ENCODE assay signal across 24 mouse cellular contexts in the genomic region with DNA sequence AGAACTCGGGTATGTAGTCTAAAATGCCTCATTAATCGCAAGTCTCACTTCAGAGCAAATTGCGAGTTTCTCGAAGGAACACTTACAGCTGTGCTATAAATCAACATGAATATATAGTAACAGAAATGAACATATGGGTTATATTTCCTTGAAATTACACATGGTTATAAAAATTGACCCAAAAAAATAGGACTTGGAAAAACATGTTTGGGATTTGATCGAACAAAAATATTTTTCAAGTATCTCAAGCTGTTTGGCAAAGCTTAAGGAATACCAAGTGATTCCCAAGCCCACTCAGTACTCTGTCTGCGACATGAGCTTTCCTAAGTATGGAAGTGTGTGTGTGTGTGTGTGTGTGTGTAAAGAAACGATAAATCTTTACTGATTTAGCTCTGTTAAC.
A peak's percentile ranks its signal among the peaks of the same experiment; 100 is the strongest.
DNase-seq lines count a peak whose midpoint lies in the region; ATAC-seq and TF ChIP-seq lines count a peak whose summit lies in the region.
"Had no signal": no experiment of that assay in that cellular context is flagged by ENCODE, and none has a peak within 500 bp of the region (broad histone marks: within the 10 kb centered on the region; RNA-seq: fewer than 3 reads in every experiment).

No protein-coding gene starts in this region.

- H3K9me3 ChIP-seq in embryonic facial prominence, embryonic 14.5 days (ENCODE audit: control insufficient read depth, low read length) = no peaks in the 10 kb centered on the region
- no peaks in the 10 kb centered on the region for H3K9me3 ChIP-seq in embryonic facial prominence, embryonic 10.5 days
- H3K9me3 ChIP-seq in kidney, postnatal 0 days (replicated peaks; ENCODE audit: low read length) = no peaks in the 10 kb centered on the region
- H3K9me3 ChIP-seq: embryonic facial prominence, embryonic 12.5 days; embryonic facial prominence, embryonic 15.5 days; forebrain, embryonic 13.5 days; forebrain, embryonic 15.5 days; G1E had no signal

- H3K4me3 ChIP-seq in embryonic facial prominence, embryonic 14.5 days (ENCODE audit: low read depth, low read length) = no peak overlapping the region
- H3K4me3 ChIP-seq in embryonic facial prominence, embryonic 10.5 days = no peak overlapping the region
- H3K4me3 ChIP-seq in kidney, postnatal 0 days (replicated peaks; ENCODE audit: low read depth, low read length) = no peak overlapping the region
- no peak overlapping the region for H3K4me3 ChIP-seq in embryonic fibroblast, embryonic 13.5 days (ENCODE audit: insufficient read depth, low read length)
- H3K4me3 ChIP-seq: embryonic facial prominence, embryonic 12.5 days; embryonic facial prominence, embryonic 15.5 days; forebrain, embryonic 13.5 days; forebrain, embryonic 15.5 days had no signal

- no peaks in the 10 kb centered on the region for H3K36me3 ChIP-seq in embryonic facial prominence, embryonic 14.5 days (ENCODE audit: control insufficient read depth, insufficient read depth, low read length)
- no peaks in the 10 kb centered on the region for H3K36me3 ChIP-seq in embryonic facial prominence, embryonic 10.5 days (replicated peaks)
- H3K36me3 ChIP-seq in kidney, postnatal 0 days (ENCODE audit: insufficient read depth, low read length) = no peaks in the 10 kb centered on the region
- H3K36me3 ChIP-seq: embryonic facial prominence, embryonic 12.5 days; embryonic facial prominence, embryonic 15.5 days; forebrain, embryonic 15.5 days; G1E had no signal

- H3K9ac ChIP-seq in embryonic facial prominence, embryonic 14.5 days (ENCODE audit: low read depth, low read length) = no peak overlapping the region
- no peak overlapping the region for H3K9ac ChIP-seq in kidney, postnatal 0 days (ENCODE audit: low read depth, low read length)
- H3K9ac ChIP-seq: embryonic facial prominence, embryonic 12.5 days; embryonic facial prominence, embryonic 15.5 days; forebrain, embryonic 13.5 days; forebrain, embryonic 15.5 days; forebrain, postnatal 0 days had no signal

- TF ChIP-seq CTCF in kidney, postnatal 0 days (IDR thresholded peaks at IDR 0.05; ENCODE audit: low read depth) = no peak
- no peak for TF ChIP-seq CTCF in embryonic fibroblast, embryonic 13.5 days (IDR thresholded peaks at IDR 0.05; ENCODE audit: borderline replicate concordance, insufficient read depth, low read length)

- no peak for ATAC-seq in embryonic facial prominence, embryonic 14.5 days (ENCODE audit: low read depth)
- ATAC-seq in kidney, postnatal 0 days (replicated peaks; ENCODE audit: low FRiP score, low read depth) = no peak
- ATAC-seq: activated CD4-positive, CD25-positive, alpha-beta regulatory T cell, adult 4 months; CD4-positive, CD25-positive, alpha-beta regulatory T cell, adult 4 months; forebrain, embryonic 13.5 days; forebrain, embryonic 15.5 days; forebrain, postnatal 0 days; Patski had no signal

- no peak overlapping the region for H3K4me2 ChIP-seq in embryonic facial prominence, embryonic 14.5 days (ENCODE audit: low read depth, low read length)
- H3K4me2 ChIP-seq in kidney, postnatal 0 days (ENCODE audit: low read length) = no peak overlapping the region
- H3K4me2 ChIP-seq: embryonic facial prominence, embryonic 12.5 days; embryonic facial prominence, embryonic 15.5 days; forebrain, embryonic 13.5 days; forebrain, embryonic 15.5 days had no signal

- TF ChIP-seq POLR2A in embryonic fibroblast, embryonic 13.5 days (IDR thresholded peaks at IDR 0.05; ENCODE audit: low read depth, low read length) = no peak

- WGBS in embryonic facial prominence, embryonic 14.5 days = 52% methylated on average over 7 of the region's 7 CpGs
- WGBS in embryonic facial prominence, embryonic 10.5 days = 92% methylated on average over 7 of the region's 7 CpGs
- 37% methylated on average over 7 of the region's 7 CpGs for WGBS in kidney, postnatal 0 days

- no peaks in the 10 kb centered on the region for H3K27me3 ChIP-seq in embryonic facial prominence, embryonic 14.5 days (replicated peaks; ENCODE audit: control insufficient read depth, insufficient read depth, low read length)
- no peaks in the 10 kb centered on the region for H3K27me3 ChIP-seq in embryonic facial prominence, embryonic 10.5 days (replicated peaks; ENCODE audit: low read depth, poor library complexity, severe bottlenecking)
- H3K27me3 ChIP-seq in kidney, postnatal 0 days (ENCODE audit: insufficient read depth, low read length) = no peaks in the 10 kb centered on the region
- H3K27me3 ChIP-seq: CH12.LX; embryonic facial prominence, embryonic 12.5 days; embryonic facial prominence, embryonic 15.5 days; forebrain, embryonic 13.5 days; forebrain, embryonic 15.5 days; Patski had no signal

- peak; percentile 60 for DNase-seq in embryonic facial prominence, embryonic 14.5 days (ENCODE audit: low spot score)
- no peak for DNase-seq in embryonic facial prominence, embryonic 10.5 days (ENCODE audit: low spot score)
- DNase-seq in kidney, postnatal 0 days (ENCODE audit: low spot score) = peak; percentile 55
- DNase-seq in kidney, postnatal 10 days = no peak
- DNase-seq: adrenal gland, adult 8-10 months; adrenal gland, postnatal 14 days; adrenal gland, postnatal 36 days; B cell, adult 2 months; cerebellum, adult 11-12 months; cerebellum, adult 2 months; cerebellum, adult 9-10 months; cerebellum, postnatal 10 days; cerebellum, postnatal 25 days; forebrain, postnatal 0 days had no signal

- H3K27ac ChIP-seq in embryonic facial prominence, embryonic 14.5 days (replicated peaks; ENCODE audit: low read depth, low read length) = no peak overlapping the region
- no peak overlapping the region for H3K27ac ChIP-seq in embryonic facial prominence, embryonic 10.5 days (replicated peaks)
- no peak overlapping the region for H3K27ac ChIP-seq in kidney, postnatal 0 days
- 0 out of 2 replicates have a peak overlapping the region, but pooled peaks have one; percentile 18 for H3K27ac ChIP-seq in embryonic fibroblast, embryonic 13.5 days (ENCODE audit: insufficient read depth, low read length)
- H3K27ac ChIP-seq: embryonic facial prominence, embryonic 12.5 days; embryonic facial prominence, embryonic 15.5 days; forebrain, embryonic 13.5 days; forebrain, embryonic 15.5 days had no signal

- peaks cover 4% of the 10 kb centered on the region for H3K4me1 ChIP-seq in embryonic facial prominence, embryonic 14.5 days (ENCODE audit: control insufficient read depth, insufficient read depth, low read length)
- H3K4me1 ChIP-seq in embryonic facial prominence, embryonic 10.5 days = 0 out of 2 replicates have a peak, but pooled peaks cover 5% of the 10 kb centered on the region
- 0 out of 2 replicates have a peak, but pooled peaks cover 3% of the 10 kb centered on the region for H3K4me1 ChIP-seq in kidney, postnatal 0 days (replicated peaks; ENCODE audit: insufficient read depth, low read length)
- no peaks in the 10 kb centered on the region for H3K4me1 ChIP-seq in embryonic fibroblast, embryonic 13.5 days (ENCODE audit: control insufficient read depth, insufficient read depth, low read length)
- H3K4me1 ChIP-seq: embryonic facial prominence, embryonic 12.5 days; forebrain, embryonic 15.5 days had no signal

Comparison
In these comparisons a context has a peak if more than half of its experiments do, and no peak if none do; other contexts are left out.
1. DNase-seq: peak in embryonic facial prominence, embryonic 14.5 days (single experiment) and kidney, postnatal 0 days (single experiment); none in embryonic facial prominence, embryonic 10.5 days (single experiment) and kidney, postnatal 10 days (single experiment).